Mouse (Mus musculus): ENCODE results near the gene Gk.

Gk gene

DNA sequence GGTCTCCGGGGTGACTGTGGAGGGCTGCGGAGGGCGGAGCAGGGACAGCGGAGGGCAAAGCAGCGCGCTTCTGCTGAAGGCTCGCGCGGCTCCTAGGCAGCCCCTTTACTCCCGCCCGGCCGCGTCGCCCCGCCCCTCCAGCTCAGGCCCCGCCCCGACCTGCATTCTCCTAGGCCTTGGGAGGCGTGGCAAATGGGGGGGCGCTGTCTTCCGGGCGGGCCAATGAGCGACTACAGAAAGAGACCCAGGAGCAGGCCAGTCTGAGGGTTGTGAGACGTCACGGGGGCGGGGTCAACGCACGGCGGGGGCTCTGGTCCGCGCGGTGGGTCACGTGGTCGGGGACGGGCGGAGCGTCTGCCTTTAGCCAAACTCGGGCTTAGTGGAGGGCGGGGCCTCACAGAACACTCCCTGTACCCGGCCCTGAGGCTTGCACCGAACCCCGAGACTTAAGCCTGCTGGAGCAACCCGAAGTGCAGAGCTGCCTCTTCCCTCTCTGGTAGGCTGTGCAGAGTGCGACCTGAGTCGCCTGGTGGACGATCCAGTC lies at the start of gene Gk:
Gene Gk, minus strand, starts transcription at position 276 of the 544 bp plus-strand sequence.
- peak; percentile 89 for DNase-seq (ENCODE audit: low read depth, low spot score)

- no peak for DNase-seq (ENCODE audit: low read depth, low spot score)
These were observed 28.2 kb upstream of the Gk start for GRCm38 (mm10) chrX:85804706-85805376.

DNA sequence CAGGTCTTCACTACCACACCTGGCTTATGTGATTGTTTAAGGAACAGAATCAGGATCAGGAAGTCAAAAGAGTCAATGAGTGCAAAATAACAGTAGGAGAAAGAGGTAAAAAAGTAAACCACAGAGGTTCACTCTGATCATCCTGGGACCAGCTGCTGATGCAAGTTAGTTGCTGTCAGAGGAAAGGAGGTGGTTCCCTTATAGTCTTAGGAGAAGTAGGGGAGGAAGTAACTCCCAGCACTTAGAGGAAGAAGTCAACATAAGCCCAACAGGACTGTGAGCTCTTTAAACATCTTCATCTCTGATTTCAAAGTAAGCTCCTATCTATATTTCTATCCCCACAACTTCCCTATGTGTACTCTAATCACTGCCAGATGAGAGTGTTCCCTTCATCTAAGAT lies 26.4 kb upstream of the Gk start:
- DNase-seq (ENCODE audit: low read depth, low spot score) = no peak

GRCm38 (mm10) chrX:85797449-85797848 lies 20.8 kb upstream of the Gk start:
- DNase-seq (ENCODE audit: low read depth, low spot score) = no peak

- no peak for DNase-seq (ENCODE audit: low read depth, low spot score)
These were observed 1.7 kb upstream of the Gk start for GRCm38 (mm10) chrX:85778346-85778745.

GRCm38 (mm10) chrX:85777141-85777540 lies 522 bp upstream of the Gk start:
- DNase-seq (ENCODE audit: low read depth, low spot score) = peak; percentile 13

DNA sequence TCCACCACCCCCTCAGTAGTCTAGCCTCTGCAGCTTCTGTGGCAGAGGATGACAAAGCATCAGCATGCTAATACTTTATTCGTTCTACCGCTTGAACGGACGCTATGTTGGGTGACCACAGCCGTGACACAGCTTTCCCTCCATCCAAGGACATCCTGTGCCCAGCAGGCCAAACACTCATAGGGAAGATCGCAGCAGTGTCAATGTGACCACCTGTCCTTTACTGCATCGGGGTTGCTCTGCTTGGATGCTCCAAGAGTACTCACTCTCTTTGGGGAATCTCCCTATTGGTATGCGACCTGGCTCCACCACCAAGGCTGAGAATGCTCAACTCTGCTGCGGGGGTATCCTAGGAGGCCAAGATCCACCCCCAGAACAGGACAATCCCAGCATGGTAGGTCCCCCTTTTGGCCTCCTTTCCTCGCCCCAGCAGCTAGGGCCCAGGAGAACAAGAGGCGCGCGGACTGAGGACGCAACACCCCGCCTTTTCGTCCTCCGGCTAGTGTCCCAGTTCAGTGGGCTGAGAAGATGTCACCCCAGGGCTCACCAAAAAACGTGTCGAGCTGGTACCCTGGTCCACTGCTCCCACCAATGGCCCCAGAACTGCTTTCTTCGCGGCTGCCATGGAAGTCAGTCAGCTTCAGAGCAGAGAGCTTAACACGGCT lies 608 bp downstream of the Gk start:
- no peak for DNase-seq (ENCODE audit: low read depth, low spot score)

DNA sequence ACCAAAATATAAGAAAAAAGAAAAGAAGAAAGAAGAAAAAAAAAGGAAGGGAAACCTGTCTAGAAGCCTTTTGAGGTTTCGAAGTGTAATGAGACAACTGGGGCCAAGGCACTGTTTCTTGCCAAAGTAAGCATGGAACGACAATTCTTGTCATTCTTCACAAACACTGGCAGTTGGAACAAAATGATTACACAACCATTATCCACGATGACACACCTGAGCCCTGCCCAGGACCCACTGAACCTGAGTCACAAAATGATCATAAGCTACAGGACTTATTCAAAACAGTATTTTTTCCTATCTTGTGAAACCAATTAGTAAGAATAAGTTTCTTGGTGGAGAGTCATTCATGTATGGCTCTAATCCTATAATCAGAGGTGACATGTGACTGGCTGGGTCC lies 5.3 kb downstream of the Gk start:
- DNase-seq (ENCODE audit: low read depth, low spot score) = no peak

DNA sequence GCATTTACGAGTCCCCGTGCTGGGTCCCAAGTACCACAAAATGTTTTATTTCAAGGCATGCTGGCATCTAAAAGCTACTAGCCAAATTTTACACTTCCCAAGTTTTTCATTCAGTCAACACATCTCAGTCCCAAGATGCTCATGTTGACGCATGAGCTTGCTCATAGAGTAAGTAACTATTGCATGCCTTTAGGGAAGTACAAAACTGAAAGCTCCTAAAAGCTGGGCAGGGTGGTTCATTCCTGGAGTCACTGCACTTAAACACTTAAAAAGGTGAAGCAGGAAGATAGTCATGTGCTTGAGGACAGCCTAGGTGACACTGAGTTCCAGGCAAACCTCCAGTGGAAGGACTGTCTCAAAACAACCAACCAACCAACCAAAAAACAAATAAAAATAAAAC lies 5.9 kb downstream of the Gk start:
- DNase-seq (ENCODE audit: low read depth, low spot score) = no peak

DNA sequence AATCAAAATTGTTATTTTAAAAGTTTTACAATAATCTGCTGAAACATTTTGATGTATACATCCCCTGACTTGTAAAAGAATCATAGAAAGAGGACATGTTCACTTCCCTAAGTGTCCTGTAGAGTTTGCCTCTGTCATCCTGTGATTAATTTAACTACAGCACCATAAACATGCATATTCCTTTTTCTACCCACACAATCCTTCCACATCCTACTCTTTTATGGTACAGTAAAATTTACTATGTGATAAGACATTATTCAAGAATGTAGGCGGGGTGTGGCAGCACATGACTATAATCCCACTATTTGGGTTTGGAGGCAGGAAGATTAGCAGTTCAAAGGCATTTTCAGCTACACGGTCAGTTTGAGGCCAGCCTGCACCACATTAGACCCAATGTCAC lies 8.0 kb downstream of the Gk start:
- no peak for DNase-seq (ENCODE audit: low read depth, low spot score)

DNA sequence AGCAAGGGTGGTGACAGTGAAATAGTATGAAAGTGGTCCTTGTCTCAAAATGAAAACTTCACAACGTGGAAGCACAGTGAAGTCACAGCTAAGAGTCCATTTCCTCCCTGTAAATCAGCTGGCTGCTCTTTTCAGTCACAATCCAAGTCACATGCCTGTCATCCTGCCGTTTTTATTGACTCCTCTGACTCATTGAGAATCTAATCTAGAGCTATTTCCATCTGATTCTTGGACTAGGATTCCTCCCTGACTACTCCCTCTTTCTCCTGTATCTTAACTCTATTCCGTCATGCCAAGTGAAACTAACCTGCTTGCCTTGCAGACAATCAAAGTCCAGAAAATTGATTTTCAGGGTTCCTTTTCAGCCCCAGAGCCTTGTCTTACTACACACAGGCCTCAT lies 20.6 kb downstream of the Gk start:
- no peak for DNase-seq (ENCODE audit: low read depth, low spot score)

DNA sequence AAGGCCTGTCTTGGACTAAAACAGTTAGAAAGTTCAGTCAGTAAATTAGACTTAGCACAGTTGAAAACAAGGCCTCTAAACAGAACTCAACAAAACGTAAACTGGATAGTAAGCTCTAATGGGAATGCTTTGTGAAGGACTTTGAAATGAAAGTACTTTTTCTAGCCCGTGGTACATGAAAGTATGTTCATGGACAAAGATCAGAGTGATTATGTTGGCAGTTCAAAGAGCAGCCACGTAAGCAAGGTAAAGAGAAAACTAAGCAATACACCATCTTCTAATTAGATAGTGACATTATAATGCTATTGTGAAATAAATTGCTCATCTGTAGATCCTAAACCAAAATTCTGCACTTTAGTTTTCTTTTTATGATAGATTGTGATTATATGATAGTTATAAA lies 32.8 kb downstream of the Gk start:
- DNase-seq (ENCODE audit: low read depth, low spot score) = no peak

DNA sequence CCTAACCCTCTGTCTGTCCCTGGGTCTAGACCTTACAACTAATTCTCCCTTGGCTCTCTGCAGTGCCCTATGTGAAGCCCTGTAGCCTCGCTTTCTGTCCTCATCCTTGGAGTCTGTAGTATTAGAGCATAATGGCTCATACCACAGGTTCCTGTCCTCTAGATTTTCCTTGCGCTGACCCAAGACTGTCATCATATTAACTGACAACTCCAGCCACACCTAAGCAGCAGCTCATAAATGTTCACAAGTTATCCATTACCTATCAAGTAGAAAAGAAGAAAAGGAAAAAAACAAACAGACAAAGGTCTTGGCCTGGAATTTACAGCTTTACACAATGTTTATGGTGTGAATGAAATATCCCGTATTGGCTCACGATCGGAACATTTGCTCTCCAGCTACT lies 43.4 kb downstream of the Gk start:
- DNase-seq (ENCODE audit: low read depth, low spot score) = no peak

GRCm38 (mm10) chrX:85731133-85731938 lies 45.3 kb downstream of the Gk start:
- DNase-seq (ENCODE audit: low read depth, low spot score) = no peak

DNA sequence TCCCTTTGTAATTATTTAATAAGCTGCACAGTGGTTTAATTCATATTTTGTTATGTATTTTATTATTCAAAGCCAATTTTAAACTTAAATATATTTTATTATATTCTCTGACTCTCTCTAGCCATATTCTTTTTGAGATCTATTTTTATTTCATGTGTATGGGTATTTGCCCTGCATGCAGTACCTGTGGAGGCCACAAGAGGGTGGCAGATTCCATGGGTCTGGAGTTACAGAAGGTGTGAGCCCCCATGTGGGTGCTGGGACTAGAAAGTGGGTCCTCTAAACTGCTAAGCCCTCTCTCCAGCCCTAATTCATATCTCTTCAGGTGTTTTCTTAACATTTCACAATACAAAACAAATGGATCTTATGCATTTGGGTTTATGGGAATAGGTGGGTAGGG lies 55.4 kb downstream of the Gk start:
- DNase-seq (ENCODE audit: low read depth, low spot score) = no peak

DNA sequence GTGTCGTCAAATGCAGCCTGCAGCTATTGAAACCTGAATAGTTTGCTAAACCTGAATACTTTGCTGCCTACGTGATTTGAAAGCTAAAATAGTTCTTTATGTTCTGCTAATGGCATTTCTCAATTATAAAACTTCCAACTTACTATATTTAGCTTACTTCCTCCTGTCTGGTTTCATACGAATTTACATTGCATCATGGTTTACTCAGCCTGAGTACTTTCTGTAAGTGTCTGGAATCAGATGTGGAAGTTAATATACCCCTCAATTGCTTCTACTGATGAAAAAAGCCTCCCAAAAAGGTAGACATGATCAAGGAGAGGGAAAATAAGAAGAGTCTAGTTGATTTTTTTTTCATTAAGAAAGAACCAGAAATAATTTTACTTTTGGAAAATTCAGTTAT lies 66.2 kb downstream of the Gk start:
- DNase-seq (ENCODE audit: low read depth, low spot score) = no peak

GRCm38 (mm10) chrX:85705715-85706114 lies 70.9 kb downstream of the Gk start:
- no peak for DNase-seq (ENCODE audit: low read depth, low spot score)

GRCm38 (mm10) chrX:85683723-85684122 lies 92.9 kb downstream of the Gk start:
- no peak for DNase-seq (ENCODE audit: low read depth, low spot score)

DNA sequence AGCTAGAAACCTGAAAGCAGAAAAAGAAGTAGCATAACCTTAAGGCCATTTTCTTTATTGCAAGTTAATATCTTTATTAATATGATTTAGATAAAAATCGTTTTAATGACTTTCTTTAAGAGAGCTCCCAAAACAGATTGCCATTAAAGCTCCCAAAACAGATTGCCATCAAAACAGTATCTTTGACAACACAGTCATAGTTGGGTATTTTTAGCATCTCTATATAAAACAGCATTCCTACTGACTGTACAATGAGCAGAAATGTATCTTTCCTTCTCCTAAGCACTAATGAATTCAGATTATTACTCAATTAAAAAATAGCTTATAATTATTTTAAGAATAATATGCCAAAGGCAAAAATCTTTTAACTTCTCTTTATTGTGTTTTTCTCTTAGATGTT lies 94.5 kb downstream of the Gk start:
- DNase-seq (ENCODE audit: low read depth, low spot score) = peak; percentile 8

DNA sequence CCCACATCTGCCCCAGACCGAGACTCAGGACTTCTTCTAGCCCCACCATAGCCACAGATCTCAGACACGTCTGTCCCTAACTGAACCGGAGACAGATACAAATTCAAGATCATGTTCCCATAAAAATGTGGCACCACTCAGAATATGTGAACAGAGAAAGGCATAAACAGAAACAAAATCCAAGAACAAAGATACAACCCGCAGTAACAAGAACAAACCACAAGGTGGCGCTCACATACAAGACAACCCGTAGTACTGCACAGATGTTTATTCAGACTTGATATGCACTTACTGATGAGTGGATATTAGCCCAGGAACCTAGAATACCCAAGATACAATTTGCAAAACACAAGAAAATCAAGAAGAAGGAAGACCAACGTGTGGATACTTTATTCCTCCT lies 99.8 kb downstream of the Gk start:
- DNase-seq (ENCODE audit: low read depth, low spot score) = peak; percentile 9

All from telencephalon, adult 2 months (tissue).